23 mouse cellular contexts compared by ENCODE assay signal in genomic region chr3:37139192-37139591, GRCm38 (mm10). TPM values are rescaled to one million over a fixed set of nuclear protein-coding genes. Genes with fewer than 3 reads are reported as not detected.
"Had no signal": no experiment of that assay in that cellular context is flagged by ENCODE, and none has a peak within 500 bp of the region (broad histone marks: within the 10 kb centered on the region; RNA-seq: fewer than 3 reads in every experiment).

No protein-coding gene starts in this region.

- H3K4me3 ChIP-seq: kidney, embryonic 15.5 days; liver, embryonic 13.5 days; megakaryocyte, embryonic 14.5 days; midbrain, embryonic 10.5 days; midbrain, embryonic 13.5 days had no signal

- ATAC-seq: lung, postnatal 0 days; midbrain, embryonic 13.5 days; midbrain, embryonic 16.5 days had no signal

- H3K27ac ChIP-seq: kidney, embryonic 15.5 days; liver, embryonic 13.5 days; midbrain, embryonic 10.5 days; midbrain, embryonic 13.5 days; stomach, postnatal 0 days had no signal

- H3K36me3 ChIP-seq: kidney, embryonic 15.5 days; liver, embryonic 13.5 days; midbrain, embryonic 10.5 days; midbrain, embryonic 13.5 days had no signal

- H3K4me1 ChIP-seq: liver, embryonic 13.5 days; midbrain, embryonic 10.5 days; midbrain, embryonic 13.5 days had no signal

- DNase-seq: kidney, adult 11 months; kidney, adult 8-10 months; kidney, postnatal 10 days; kidney, postnatal 36 days; liver, embryonic 13.5 days; lung, embryonic 14.5 days; thymus, adult 2 months; thymus, postnatal 14 days; thymus, postnatal 4 days had no signal

RNA-seq across cellular contexts. Expression of gene Il2, which starts 13.4 kb away (rescaled TPM):
- total RNA-seq: layer of hippocampus, adult 18-20 months; layer of hippocampus, postnatal 25 days; left cerebral cortex, adult 18-20 months; left cerebral cortex, postnatal 10 days; left cerebral cortex, postnatal 36 days; liver, adult 2 months had no signal
- polyA plus RNA-seq: kidney, embryonic 15.5 days; liver, adult 2 months; liver, embryonic 13.5 days; liver, embryonic 16.5 days; thymus, adult 2 months had no signal
